Mouse (Mus musculus) spleen, adult 12 weeks (tissue): ENCODE measurements around the gene Astn2.

Experiments used
- DNase-seq: peaks from one replicate; pipeline ENCODE4 v3.0.0; 2022; ENCODE audit warnings: low spot score

Astn2 gene

DNA sequence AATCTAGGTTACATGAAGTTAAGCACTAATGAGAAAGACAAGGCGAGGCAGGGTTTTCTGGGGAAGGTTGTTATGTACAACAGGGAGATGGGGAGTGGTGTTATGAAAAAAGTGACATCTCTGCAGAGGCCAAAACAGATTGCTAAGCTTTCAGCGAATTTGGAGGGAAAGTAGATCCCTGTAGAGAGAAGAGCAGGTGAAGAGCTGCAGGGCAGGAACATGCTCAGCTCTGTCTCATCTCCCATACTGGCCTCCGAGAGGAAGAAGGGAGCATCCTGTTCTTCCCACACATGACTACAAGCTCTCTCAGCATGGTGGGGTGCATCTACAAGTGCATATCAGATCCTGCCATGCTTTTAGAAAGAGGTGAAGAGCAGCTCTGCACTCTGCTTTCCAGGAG is 245.7 kb downstream of the Astn2 start:
- no peak for DNase-seq

DNA sequence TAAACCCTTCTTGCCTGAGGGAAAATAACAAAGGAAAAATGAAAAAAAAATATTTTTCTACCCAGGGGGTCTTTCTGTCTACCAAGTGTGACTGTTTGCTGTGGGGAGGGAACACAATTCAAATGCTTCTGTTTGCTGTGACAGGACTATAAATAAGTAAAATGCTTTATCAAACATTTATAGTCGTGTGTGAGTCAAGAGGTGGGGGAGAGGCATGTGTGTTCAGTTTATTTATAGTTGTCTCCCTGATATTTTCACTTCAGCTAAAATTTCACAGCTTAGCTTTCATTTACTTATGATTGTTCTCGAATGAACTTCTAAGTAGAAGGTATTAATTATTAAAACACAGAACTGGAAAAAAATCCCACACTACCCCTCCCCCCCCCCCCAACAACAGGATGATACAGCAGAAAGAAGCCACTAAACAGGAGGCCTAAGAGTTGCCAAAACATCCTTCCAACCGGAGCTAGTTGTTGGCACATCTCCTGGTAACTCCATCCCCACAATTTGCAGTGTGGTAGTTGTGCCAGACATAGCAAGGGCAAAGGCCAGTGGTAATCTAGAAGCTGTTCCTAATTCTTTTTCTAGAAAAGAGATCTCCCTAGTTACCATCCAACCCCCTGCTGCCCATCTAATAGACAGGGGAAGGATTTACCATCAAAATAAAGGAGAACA is 246.8 kb downstream of the Astn2 start:
- DNase-seq: no peak

DNA sequence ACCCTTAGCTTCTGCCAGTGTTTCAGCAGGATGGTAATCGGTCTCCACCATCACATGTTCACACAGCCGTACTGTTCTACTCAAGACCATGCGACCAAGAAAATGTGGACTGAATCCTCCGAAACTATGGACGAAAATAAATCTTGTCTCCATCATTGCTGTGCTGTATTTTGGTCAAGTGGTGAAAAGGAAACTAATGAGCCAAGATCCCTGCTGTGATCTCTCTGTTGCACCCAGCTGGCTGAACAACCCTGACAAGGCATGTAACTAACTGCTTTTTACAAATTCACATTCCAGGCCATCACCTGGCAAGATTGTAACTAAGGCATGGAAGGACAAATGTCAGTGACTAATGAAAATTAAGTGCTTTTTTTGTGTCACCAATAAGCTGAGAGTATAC is 257.9 kb downstream of the Astn2 start:
- DNase-seq: no peak

DNA sequence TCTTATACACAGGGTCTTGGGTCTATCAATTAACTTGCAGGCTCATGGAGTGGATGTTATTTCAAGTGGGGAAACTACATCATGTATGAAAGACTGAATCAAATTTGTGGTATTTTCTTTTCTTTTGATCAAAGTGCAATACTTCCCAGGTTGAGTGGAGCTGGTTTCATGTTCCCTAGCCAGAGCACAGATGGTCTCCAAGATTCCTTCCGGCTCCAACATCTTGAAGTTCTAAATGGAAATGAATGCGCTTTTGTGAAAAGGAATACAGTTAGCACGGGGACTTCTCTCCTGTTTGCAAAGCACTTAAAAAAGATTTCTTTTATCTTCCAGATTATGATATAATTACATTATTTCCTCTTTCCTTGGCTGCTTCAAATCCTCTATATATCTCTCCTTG is 278.2 kb downstream of the Astn2 start:
- DNase-seq: no peak

DNA sequence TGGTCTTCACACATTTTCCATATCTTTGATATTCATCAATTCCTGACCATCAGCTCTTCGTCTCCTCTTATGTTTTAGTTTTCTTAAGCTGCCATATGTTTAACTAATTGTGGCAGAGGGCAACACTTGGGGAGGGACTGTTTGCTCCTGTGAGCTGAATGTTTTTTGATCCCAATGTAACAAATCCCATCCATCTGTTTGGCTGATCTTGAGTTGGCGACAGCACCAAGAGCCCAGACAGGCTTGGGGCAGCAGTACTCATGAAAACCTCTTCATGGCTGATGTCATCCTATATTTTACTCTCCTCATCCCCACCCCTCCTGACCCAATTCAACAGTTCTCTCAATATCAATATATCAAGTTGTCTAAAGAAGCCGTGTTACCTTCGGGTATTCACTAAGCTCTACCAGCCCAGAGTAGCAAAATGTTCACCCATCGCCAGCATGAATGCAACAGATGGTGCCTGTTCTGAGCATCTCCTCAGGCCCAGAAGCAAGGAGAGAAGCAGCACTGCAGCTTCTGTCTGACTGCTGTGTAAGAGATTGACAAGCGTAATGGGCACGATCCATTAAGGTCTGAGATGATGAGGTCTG is 281.5 kb downstream of the Astn2 start:
- DNase-seq: no peak

DNA sequence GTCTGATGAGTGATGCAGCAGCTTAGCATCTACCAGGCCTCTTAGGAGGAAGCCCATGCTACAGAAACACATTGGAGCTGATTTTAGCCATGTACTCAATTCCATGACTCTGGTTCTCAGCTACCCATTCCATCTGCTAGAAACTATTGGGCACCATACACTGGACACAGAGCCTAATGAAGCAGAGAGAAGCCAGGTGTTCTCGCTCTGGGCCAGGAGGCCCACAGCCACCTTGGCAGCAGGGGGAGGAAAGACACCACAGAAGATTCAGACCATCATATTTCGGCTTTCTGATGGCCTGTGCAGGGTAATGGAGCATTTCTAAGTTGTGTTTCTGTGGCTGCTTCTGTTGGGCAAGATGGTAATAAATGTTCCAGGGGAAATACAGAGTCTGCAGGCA is 290.2 kb downstream of the Astn2 start:
- DNase-seq: no peak

DNA sequence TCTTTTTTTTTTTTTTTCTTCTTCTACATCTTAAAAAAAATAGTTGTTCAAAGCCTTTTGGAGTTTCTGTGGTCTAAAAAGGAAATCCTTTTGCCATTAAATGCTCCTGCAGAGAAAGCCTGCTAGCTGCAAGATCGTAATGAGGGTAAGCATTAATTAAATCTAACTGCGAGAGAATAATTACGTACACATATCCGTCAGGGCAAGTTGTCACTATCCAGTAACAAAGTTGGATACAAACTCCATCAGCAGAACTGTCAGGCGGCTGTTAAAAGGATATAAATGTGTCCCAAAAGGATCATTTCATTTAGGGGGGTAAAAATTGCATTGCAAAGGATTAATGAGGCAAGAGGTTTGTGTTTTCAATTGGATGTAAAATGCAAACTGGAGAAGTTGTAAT is 302.4 kb downstream of the Astn2 start:
- DNase-seq: no peak

DNA sequence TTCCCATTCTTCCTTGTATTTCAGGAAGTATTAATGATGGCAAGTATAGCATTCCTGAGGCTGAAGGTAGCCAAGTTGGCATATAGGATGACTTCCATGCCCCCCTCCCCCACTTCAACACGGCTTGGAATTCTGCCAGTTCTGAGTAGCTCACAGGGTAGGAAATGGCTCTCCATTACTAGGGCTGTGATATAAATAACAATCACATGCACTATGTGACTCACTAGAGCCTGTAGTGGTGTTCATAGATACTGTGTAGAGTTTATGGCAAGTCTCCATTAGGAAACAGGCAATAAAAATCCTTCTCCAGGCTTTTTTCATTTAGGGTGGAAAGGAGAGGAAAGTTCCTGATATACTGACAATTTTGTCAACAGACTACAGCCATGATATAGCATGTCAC is 306.8 kb downstream of the Astn2 start:
- DNase-seq: no peak

DNA sequence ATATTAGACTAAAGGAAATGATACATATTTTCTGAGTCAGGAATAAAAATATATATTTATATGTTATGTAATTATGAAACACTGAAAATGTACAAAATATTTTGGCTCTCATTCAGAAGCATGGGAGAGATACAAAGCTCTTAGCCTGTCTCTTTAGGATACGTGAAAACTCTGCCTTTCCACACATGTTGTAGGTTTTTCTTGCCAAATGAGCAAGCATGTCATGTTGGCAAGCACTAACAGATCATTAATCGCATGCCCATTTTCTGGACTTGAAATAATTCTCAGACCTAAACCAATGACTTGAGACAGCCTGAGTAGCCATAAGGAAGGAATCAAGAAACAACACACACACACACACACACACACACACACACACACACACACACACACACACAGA is 308.3 kb downstream of the Astn2 start:
- DNase-seq: no peak

DNA sequence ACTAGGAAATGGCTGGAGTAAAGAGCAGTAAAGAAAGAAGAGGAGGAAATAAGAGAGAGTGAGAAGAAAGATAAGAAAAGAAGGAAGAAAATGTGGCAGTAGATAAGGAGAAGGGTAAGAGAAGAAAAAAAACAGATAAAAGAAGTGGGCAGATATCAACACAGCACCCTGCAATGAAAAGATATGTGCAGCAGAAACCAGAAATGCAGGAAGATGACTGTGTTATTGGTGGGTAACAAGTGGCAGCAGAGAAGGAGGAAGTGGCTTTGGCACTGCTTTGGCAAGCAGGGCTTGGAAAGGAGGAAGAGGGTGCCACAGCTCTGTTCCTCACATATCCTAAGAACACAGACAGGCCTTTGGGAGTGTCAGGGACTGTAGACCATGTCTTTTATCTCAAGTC is 347.2 kb downstream of the Astn2 start:
- no peak for DNase-seq

DNA sequence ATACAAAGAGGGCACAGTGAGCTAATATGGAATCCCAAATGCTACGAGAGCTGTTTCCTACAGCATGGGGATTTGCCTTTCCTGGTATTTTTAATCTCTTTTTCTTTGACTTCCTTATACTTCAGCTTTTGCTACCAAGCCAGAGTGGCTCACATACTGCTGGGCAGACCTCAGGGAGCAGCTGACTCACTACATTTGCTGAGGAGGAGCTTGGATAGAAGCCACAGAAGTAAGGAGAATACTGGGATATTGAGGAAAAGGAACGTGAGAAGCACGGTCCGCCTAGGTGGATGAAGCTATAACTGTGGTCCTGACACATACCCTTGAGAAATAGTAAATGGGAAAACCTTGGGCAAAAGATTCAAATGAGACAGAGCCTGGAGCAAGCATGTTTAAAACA is 348.7 kb downstream of the Astn2 start:
- no peak for DNase-seq

DNA sequence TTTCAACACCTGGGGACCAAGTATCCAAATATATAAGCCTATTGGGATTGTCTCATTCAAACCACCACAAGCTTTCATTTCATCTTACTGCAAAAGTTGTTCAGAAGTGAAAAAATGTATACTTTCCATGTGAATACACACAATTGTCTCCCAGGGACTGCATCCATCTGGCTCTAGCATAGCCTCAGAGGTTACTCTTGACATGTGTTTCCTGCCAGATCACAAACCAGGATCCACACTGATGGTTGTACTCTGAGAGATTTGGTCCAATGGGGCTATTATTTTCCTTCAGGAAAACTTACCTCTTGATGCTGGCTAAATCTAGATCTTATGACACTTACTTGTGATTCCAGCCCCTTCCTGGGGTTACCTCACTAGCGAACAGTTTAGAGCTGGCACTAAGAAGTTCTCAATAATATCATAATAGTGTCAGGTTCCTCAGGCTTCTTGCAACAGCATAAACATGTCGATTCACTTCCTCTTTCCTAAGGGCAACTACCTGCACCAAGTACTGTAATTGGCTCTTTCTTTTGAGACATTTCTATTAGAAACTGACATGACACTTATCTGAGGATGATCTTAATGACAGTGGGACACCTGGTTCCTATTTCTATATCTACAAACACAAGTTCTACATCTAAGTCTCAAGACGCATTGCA is 361.3 kb downstream of the Astn2 start:
- no peak for DNase-seq

DNA sequence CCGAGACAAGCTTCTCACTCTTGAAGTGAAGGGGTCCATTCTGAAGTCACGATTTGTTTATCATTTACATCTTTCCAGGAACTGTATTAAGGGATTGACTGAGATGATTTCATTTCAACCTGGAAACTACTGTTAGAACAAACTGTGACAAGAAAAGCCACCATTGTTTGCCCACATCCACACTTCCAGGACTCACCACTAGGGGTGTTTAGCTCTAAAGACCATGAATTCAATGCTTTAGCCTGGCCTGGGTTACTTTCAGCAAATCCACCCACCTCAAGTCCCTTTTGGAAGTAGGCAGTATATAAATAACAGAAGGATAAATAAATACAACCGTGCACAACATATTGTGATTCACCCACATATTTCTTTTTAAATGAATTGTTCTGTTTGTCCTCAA is 370.6 kb downstream of the Astn2 start:
- no peak for DNase-seq

DNA sequence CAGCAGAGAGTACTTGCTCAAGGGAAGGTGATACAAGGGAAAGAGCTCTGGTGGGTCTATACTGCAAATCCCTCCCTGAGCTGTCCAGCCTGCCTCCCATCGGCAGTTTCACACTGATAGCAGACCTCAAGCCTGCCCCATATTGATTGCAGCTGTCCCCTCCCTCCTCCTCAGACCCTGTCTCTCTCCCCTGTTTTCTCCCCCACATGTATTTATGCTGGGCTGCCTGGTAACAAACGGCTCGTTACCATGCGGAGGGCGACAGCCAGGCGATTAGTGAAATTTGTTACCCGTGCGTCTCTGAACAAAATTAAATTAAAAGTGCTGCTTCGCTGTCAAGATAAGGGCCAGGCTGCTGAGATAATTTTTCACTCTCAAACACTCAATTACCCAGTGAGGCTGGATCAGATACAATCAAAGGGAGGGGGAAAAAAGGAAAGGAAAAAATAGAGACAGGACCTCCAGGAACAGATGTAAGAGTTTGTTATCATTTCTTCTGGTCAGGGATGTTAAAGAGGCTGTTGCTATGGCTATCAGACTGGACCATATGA is 373.0 kb downstream of the Astn2 start:
- no peak for DNase-seq

DNA sequence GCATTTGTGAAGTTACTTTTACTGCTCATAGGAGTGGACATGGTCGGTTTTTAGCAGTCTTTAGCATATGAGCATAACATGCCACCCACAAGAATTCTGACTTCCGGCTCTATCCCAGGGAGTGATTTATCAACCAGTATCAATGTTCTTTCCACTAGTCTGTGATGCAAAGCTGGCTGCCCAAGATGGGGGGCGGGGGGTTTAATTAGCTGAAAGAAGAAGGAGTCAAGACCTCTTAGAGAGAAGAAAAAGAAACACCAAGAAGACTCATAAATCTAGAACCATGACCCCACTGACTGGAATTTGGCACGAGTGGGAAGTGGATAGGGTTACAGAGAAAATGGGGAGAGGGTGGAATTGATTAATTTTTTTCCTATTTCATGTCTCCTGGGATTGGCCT is 374.5 kb downstream of the Astn2 start:
- DNase-seq: no peak

DNA sequence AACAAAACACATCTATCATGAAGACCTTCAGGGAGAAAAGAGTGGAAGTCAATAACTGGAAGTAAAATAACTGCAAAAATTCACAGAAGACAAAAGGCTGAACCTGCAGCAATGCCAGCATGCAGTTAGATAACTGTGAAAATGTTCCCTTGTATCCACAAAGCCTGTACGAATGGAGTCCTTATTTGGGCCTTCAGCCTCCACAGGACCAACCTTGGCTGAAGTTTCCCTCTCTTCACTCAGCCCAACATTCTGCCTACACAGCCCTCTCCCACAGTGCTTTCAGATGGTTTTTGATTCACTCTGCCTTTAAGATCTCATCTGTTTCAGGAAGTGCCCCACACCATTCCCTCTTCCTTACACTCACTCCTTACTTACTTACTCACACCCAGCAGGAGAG is 376.5 kb downstream of the Astn2 start:
- no peak for DNase-seq

DNA sequence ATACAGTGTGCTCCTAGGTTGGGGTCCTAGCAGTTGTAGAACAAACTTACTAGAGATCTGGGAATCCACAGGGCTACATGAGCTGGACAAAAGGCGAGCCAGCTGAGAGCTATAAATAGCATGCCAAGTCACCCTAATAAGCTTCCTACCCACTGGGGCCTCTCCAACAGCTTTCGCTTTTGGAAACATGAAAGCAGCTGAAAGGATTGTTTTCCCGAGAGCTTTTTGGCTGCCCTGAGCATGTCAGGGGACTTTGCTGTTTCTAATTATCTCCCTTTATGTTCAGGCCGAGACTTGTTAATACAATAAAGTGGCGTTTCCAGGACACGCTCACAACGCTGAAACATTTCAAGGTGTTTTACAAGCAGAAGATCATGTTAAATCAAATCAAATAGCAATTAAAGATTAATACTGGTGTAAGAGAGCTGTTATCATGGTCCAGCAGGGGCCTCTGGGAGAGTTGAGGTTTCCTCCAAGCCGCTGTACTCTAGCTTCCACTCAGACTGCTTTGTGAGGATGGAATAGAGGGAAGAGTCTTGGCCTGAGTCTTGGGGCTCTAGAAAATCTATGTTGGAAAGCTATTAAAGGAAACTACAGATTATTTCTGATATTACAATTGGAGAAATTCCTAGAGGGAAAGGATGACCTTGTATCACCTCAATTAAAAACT is 378.9 kb downstream of the Astn2 start:
- DNase-seq: no peak

DNA sequence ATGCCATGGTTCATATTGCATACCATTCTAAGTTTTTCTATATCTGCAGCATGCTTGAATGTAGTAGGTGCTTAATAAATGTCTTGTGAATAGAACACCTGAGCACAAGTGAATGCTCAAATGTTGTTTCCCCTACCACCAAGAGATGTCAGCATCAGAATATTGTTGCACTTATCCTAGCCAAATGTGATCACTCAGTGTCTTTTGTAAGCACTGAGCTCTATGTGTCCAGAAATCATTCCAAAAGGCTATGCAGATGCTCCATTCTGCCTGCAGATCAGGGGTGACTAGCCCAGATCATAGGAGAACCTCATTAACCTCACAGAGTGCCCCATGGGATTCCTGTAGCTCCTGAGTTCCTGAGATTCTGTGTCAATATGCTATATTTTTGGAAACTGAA is 401.5 kb downstream of the Astn2 start:
- DNase-seq: no peak

DNA sequence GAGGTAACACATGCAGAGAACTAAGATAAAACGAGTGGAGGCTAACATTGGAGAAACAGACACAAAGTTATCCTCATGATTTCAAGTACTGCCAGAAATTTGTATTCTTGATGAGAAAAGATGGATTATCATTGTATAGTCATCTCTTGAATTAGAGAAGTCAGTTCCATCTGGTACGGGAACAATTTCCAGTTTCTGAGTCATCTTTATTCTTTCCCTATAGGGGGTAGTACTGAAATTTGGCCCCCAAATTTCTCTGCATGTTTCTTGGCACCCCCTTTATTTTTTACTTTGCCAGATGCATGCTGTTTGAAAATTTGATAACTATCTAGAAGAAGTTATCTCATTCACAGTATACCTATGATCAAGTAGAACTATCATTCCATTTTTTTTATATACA is 420.8 kb downstream of the Astn2 start:
- DNase-seq: no peak

DNA sequence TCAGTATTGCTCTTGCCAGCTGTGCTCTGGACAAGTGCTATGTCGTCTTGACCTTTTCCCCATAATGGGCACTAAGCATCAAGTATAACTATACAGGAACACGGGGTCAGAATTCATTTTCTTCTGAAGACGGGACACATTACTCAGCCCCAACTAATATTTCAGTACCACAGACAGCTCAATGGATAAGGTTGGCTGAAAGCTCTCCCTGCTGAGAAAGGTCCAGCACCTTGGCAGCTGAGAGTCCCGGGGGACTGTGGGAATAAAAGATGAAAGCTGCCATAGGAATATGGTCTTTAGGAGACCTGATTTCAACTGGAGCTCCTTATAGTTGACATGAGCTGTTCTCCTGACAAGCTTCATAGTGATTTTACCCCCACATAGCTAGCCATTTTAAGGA is 421.5 kb downstream of the Astn2 start:
- DNase-seq: no peak

DNA sequence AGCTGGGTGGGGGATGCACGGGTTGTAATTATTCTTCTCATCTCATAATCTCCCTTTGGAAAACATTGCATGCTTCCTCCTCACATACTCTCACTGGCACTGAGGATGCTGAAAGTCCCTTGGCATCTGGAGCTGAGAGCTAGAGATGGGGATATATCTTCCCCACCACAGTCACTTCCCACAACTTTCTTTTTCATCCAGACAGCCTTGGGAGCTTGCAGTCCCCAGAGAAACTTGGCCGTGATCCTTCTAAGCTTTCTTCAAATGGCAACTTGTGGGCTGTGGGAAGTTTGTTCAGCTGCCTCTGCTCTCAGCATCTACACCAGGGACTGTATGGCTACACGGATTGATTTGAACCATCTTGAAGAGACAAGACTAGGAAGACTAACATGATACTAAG is 428.2 kb downstream of the Astn2 start:
- no peak for DNase-seq

DNA sequence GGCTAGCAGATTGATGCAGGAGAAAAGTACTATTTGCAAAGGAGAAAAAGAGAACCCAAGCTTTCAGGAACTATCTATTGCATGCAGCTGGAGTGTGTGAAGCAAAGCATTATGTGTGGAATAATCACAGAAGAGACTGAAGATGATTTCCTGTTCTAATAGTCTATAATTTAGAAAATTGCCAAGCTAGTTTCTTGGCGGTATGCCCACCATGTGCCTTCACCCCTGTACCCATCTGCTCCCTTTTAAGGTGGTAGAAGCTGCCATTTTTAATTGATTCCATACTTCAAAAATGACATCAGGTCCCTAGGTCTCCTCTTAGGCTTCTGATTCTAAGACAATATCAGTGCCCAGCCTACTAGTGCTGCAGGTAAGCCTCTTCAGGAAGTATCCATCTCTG is 432.0 kb downstream of the Astn2 start:
- no peak for DNase-seq

DNA sequence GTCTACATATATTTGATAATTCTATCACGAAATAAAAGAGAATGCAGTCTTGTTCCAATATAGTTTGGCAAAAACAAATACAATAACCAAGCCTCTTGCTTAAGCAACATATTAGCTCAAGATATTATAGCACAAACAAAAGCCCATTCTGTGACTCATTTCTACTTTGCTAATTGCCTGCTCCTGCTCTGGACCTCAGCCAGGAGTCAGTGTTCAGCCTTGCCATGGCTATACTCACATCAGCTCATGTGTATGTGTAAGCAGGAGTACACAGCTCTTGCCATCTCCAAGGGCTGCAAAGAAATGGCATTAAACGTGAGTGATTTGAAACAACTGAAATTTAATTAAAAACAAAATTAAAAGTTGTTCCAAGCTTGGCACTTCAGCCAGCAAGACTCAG is 435.1 kb downstream of the Astn2 start:
- DNase-seq: no peak
